ENCODE assay signal across 11 mouse cellular contexts in the genomic region with DNA sequence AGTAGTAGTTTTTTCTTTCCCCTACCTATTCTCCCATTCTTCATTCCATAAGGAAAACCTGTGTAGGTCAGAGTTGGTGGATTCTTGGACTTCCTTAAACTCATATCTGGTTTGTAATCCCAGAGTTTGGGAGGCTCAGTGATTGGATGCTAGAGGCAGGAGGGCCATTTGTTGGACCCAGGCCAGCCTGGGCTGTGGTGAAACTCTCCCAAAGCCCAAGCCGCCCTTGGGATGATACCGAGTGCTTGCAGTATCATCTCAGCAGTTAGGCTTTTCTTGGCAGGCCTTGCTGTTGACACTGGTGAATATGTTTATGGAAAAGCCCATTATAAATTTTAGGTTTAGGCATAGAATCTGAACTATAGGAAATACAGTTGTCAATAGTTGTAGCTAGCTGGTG.
DNase-seq lines count a peak whose midpoint lies in the region; ATAC-seq lines count a peak whose summit lies in the region.
"Had no signal": no experiment of that assay in that cellular context is flagged by ENCODE, and none has a peak within 500 bp of the region (broad histone marks: within the 10 kb centered on the region; RNA-seq: fewer than 3 reads in every experiment).

No protein-coding gene starts in this region.

- no peak overlapping the region for H3K27ac ChIP-seq in kidney, embryonic 15.5 days
- H3K27ac ChIP-seq: forebrain, embryonic 15.5 days; hindbrain, embryonic 14.5 days had no signal

- ATAC-seq in kidney, embryonic 15.5 days (replicated peaks; ENCODE audit: low FRiP score): no peak
- ATAC-seq: forebrain, embryonic 15.5 days had no signal

- no peaks in the 10 kb centered on the region for H3K36me3 ChIP-seq in kidney, embryonic 15.5 days
- H3K36me3 ChIP-seq: forebrain, embryonic 15.5 days had no signal

- intact Hi-C loops in gastrocnemius, postnatal 14 days (cut with DNase I; ENCODE audit: low total_unique reads): no loop called here

- H3K4me3 ChIP-seq in kidney, embryonic 15.5 days (replicated peaks): no peak overlapping the region
- H3K4me3 ChIP-seq: forebrain, embryonic 15.5 days; myocyte had no signal

- no peaks in the 10 kb centered on the region for H3K9me3 ChIP-seq in kidney, embryonic 15.5 days (replicated peaks)
- H3K9me3 ChIP-seq: forebrain, embryonic 15.5 days had no signal

- H3K27me3 ChIP-seq in kidney, embryonic 15.5 days: no peaks in the 10 kb centered on the region
- H3K27me3 ChIP-seq: forebrain, embryonic 15.5 days had no signal

- 76% methylated on average over 2 of the region's 2 CpGs for WGBS in kidney, embryonic 15.5 days

- no peak overlapping the region for H3K9ac ChIP-seq in kidney, embryonic 15.5 days
- H3K9ac ChIP-seq: forebrain, embryonic 15.5 days; hindbrain, embryonic 14.5 days had no signal

- peaks cover 36% of the 10 kb centered on the region for H3K4me1 ChIP-seq in kidney, embryonic 15.5 days

- peak; percentile 37 for DNase-seq in kidney, postnatal 14 days
- DNase-seq in NIH3T3 (ENCODE audit: low read depth): peak; percentile 14
- peak; percentile 23 to 82 for DNase-seq in adrenal gland, adult (ENCODE audit: inconsistent age in 2 of 2, low spot score in 1 of 2)
- DNase-seq in gastrocnemius, postnatal 14 days: peak; percentile 49
- DNase-seq in embryo, embryonic 11 days: no peak
- no peak for DNase-seq in frontal cortex, postnatal 36 days (ENCODE audit: low spot score in 2 of 2)
- DNase-seq: right cerebral cortex, postnatal 25 days had no signal

- no peak overlapping the region for H3K4me2 ChIP-seq in kidney, embryonic 15.5 days
- H3K4me2 ChIP-seq: forebrain, embryonic 15.5 days; hindbrain, embryonic 14.5 days had no signal

Comparison
In these comparisons a context has a peak if more than half of its experiments do, and no peak if none do; other contexts are left out.
1. DNase-seq: peak in kidney, postnatal 14 days (single experiment), NIH3T3 (single experiment), adrenal gland, adult (2 of 2) and gastrocnemius, postnatal 14 days (single experiment); none in embryo, embryonic 11 days (single experiment) and frontal cortex, postnatal 36 days (0 of 2).